Mouse (Mus musculus): ENCODE results near the gene Synrg. TPM values are rescaled to one million over a fixed set of nuclear protein-coding genes. Genes with fewer than 3 reads are reported as not detected.

Gene Synrg
- polyA plus RNA-seq (2017; shearing (Covaris generic)): 8.6 TPM

GRCm38 (mm10) chr11:83963991-83964921, at the start of gene Synrg:
TSS of gene Synrg (plus strand) at chr11:83964428.

GRCm38 (mm10) chr11:83941950-83942840, 22.0 kb upstream of the Synrg start, which contains the start of gene Ddx52:
TSS of gene Ddx52 (plus strand) at chr11:83942062.

GRCm38 (mm10) chr11:84069034-84069370, 104.8 kb downstream of the Synrg start, which contains the start of gene Dusp14:
TSS of gene Dusp14 (minus strand) at chr11:84069261.

Other genes with a start within 250 kb of the Synrg start
- gene Wfdc21, start 217.5 kb upstream of the Synrg start, polyA plus RNA-seq (2017; shearing (Covaris generic)): not detected
- gene Heatr6, start 210.7 kb upstream of the Synrg start, polyA plus RNA-seq (2017; shearing (Covaris generic)): 45.3 TPM
- gene Hnf1b, start 114.4 kb upstream of the Synrg start, polyA plus RNA-seq (2017; shearing (Covaris generic)): not detected
- 76.4 TPM for gene Ddx52, start 22.4 kb upstream of the Synrg start, polyA plus RNA-seq (2017; shearing (Covaris generic))
- gene Dusp14, start 104.8 kb downstream of the Synrg start, polyA plus RNA-seq (2017; shearing (Covaris generic)): 10.2 TPM
- 13.4 TPM for gene Tada2a, start 165.2 kb downstream of the Synrg start, polyA plus RNA-seq (2017; shearing (Covaris generic))
- gene Acaca, start 165.2 kb downstream of the Synrg start, polyA plus RNA-seq (2017; shearing (Covaris generic)): 9.8 TPM
- not detected for gene Gm11437, start 203.0 kb downstream of the Synrg start, polyA plus RNA-seq (2017; shearing (Covaris generic))